In the genomic region with DNA sequence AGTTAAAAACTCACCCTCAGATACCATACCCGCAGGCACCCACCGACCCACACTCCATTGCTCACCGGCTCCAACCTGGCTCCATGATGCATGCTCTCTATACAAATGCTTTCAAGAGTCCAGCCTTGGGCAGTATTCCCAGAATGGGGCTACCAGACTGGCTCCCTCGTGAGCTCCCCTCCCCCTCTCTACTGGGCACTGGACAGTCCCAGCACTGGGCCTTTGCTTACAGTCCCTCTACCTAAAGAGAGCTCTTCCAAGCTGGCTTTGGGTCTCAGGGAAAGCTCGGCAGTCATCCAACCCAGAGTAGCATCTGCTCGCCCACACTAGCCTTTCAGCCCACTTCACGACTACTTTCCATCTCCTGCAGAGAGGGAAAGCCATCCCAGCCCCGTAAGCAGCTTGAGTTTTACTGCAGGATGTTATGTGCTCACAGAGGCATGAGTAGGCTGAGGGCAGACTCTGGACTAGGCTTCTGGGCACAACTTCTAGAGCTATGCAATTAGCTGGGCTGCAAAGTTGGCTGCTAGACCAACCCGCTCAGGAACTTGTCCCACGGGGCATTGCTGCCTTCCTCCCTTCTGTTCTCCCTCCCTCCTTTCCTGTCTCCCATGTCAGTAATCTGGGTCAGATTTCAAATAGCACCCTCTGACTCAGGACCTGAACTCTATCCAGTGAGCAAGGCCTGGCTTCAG, we compare ENCODE assay signal across 9 mouse cellular contexts. TPM values are rescaled to one million over a fixed set of nuclear protein-coding genes. Genes with fewer than 3 reads are reported as not detected.
DNase-seq lines count a peak whose midpoint lies in the region; ATAC-seq lines count a peak whose summit lies in the region.
"Had no signal": no experiment of that assay in that cellular context is flagged by ENCODE, and none has a peak within 500 bp of the region (broad histone marks: within the 10 kb centered on the region; RNA-seq: fewer than 3 reads in every experiment).

No protein-coding gene starts in this region.

- H3K27ac ChIP-seq in kidney, embryonic 15.5 days, result no peak overlapping the region
- H3K27ac ChIP-seq in liver, embryonic 12.5 days, result no peak overlapping the region
- H3K27ac ChIP-seq: liver, embryonic 13.5 days had no signal

- no peak overlapping the region for H3K4me2 ChIP-seq in kidney, embryonic 15.5 days
- no peak overlapping the region for H3K4me2 ChIP-seq in liver, embryonic 12.5 days
- H3K4me2 ChIP-seq: liver, embryonic 13.5 days had no signal

- H3K4me1 ChIP-seq in kidney, embryonic 15.5 days, result peaks cover 64% of the 10 kb centered on the region
- H3K4me1 ChIP-seq in liver, embryonic 12.5 days, result peaks cover 81% of the 10 kb centered on the region

- no peaks in the 10 kb centered on the region for H3K27me3 ChIP-seq in kidney, embryonic 15.5 days
- H3K27me3 ChIP-seq in liver, embryonic 12.5 days (replicated peaks), result no peaks in the 10 kb centered on the region
- H3K27me3 ChIP-seq: liver, embryonic 13.5 days had no signal

- WGBS in kidney, embryonic 15.5 days, result 54% methylated on average over 10 of the region's 10 CpGs
- WGBS in liver, embryonic 12.5 days (ENCODE audit: insufficient replicate concordance), result 71% methylated on average over 10 of the region's 10 CpGs

- H3K4me3 ChIP-seq in kidney, embryonic 15.5 days (replicated peaks), result no peak overlapping the region
- H3K4me3 ChIP-seq in liver, embryonic 12.5 days, result no peak overlapping the region
- H3K4me3 ChIP-seq: liver, embryonic 13.5 days had no signal

- H3K9ac ChIP-seq in kidney, embryonic 15.5 days, result no peak overlapping the region
- no peak overlapping the region for H3K9ac ChIP-seq in liver, embryonic 12.5 days
- H3K9ac ChIP-seq: liver, embryonic 13.5 days had no signal

- no peaks in the 10 kb centered on the region for H3K36me3 ChIP-seq in kidney, embryonic 15.5 days
- no peaks in the 10 kb centered on the region for H3K36me3 ChIP-seq in liver, embryonic 12.5 days
- H3K36me3 ChIP-seq: liver, embryonic 13.5 days had no signal

- DNase-seq in adrenal gland, postnatal 36 days, result peak; percentile 22 to 27
- no peak for DNase-seq in adrenal gland, postnatal 25 days
- DNase-seq in kidney, adult 9 months, result peak; percentile 19
- DNase-seq in left cerebral cortex, adult 18-20 months (ENCODE audit: low spot score in 2 of 2), result peak; percentile 65 to 76
- peak; percentile 67 to 70 for DNase-seq in right cerebral cortex, adult 2 months (ENCODE audit: low spot score in 2 of 2)
- no peak for DNase-seq in urinary bladder, adult 18-20 months (ENCODE audit: low spot score in 2 of 2)
- DNase-seq: liver, embryonic 13.5 days had no signal

- no peaks in the 10 kb centered on the region for H3K9me3 ChIP-seq in kidney, embryonic 15.5 days (replicated peaks)
- H3K9me3 ChIP-seq in liver, embryonic 12.5 days (replicated peaks), result no peaks in the 10 kb centered on the region
- H3K9me3 ChIP-seq: liver, embryonic 13.5 days had no signal

- ATAC-seq in kidney, embryonic 15.5 days (replicated peaks; ENCODE audit: low FRiP score), result no peak
- no peak for ATAC-seq in liver, embryonic 12.5 days

RNA-seq across cellular contexts. Expression of gene Spon2, which starts 2.2 kb away (rescaled TPM):
- 1 to 10 TPM in 1 of 2 experiments, under 1 TPM in 1; 0.66 to 1.1 TPM for total RNA-seq in adrenal gland, postnatal 36 days (2021)
- 0.39 TPM in 1 of 2 replicates, not detected in the other for total RNA-seq in adrenal gland, postnatal 25 days (2021)
- 6.0 and 13.2 TPM in 2 replicates for polyA plus RNA-seq in kidney, embryonic 15.5 days (2015; fragmentation: Nextera tagmentation; extraction: Ambion mirVana)
- total RNA-seq in left cerebral cortex, adult 18-20 months (2021), result under 1 TPM; 0.28 to 0.52 TPM
- 4.8 and 5.4 TPM in 2 replicates for polyA plus RNA-seq in liver, embryonic 12.5 days (2016; fragmentation: Nextera tagmentation; extraction: Ambion mirVana)

RNA-seq across cellular contexts. Expression of gene Ctbp1, which starts 54.3 kb away (rescaled TPM):
- 100 to 1,000 TPM; 225 to 232 TPM for total RNA-seq in adrenal gland, postnatal 36 days (2021)
- total RNA-seq in adrenal gland, postnatal 25 days (2021), result 222 and 223 TPM in 2 replicates
- 318 and 324 TPM in 2 replicates for polyA plus RNA-seq in kidney, embryonic 15.5 days (2015; fragmentation: Nextera tagmentation; extraction: Ambion mirVana)
- 100 to 1,000 TPM; 340 to 348 TPM for total RNA-seq in left cerebral cortex, adult 18-20 months (2021)
- 279 and 296 TPM in 2 replicates for polyA plus RNA-seq in liver, embryonic 12.5 days (2016; fragmentation: Nextera tagmentation; extraction: Ambion mirVana)

Comparison
In these comparisons a context has a peak if more than half of its experiments do, and no peak if none do; other contexts are left out.
1. DNase-seq: peak in adrenal gland, postnatal 36 days (2 of 2), kidney, adult 9 months (single experiment), left cerebral cortex, adult 18-20 months (2 of 2) and right cerebral cortex, adult 2 months (2 of 2); none in adrenal gland, postnatal 25 days (single experiment) and urinary bladder, adult 18-20 months (0 of 2).